Mouse (Mus musculus) forebrain, postnatal 0 days (tissue): ENCODE data around the gene Sdc3. TPM values are rescaled to one million over a fixed set of nuclear protein-coding genes. Genes with fewer than 3 reads are reported as not detected.

Experiments
- ATAC-seq: fragments of 200-750 bp; cut with Nextera tagmentation; 2 replicates; pipeline ENCODE4 v1.8.0; 2017; ENCODE audit warnings: mild to moderate bottlenecking, moderate library complexity
- DNase-seq: peaks from one replicate; pipeline ENCODE4 v3.0.0-alpha.2; 2015
- H3K27ac ChIP-seq: fragments of 300-500 bp; sonication (generic); 2 replicates; pipeline ENCODE4 v1.5.1; 2014; ENCODE audit warnings: low read depth, mild to moderate bottlenecking, antibody characterized with exemption, low read length, moderate library complexity, mixed read lengths
- H3K27me3 ChIP-seq: fragments of 300-500 bp; sonication (generic); 2 replicates; pipeline ENCODE4 v1.6.1; 2014; ENCODE audit warnings: mild to moderate bottlenecking, low read length, mixed read lengths; ENCODE audit not compliant: insufficient read depth
- H3K36me3 ChIP-seq: fragments of 300-500 bp; sonication (generic); 2 replicates; pipeline ENCODE4 v1.6.1; 2014; ENCODE audit warnings: mild to moderate bottlenecking, moderate library complexity; ENCODE audit not compliant: insufficient read depth
- H3K4me1 ChIP-seq: fragments of 300-500 bp; sonication (generic); 2 replicates; pipeline ENCODE4 v1.6.1; 2014; ENCODE audit warnings: antibody characterized with exemption; ENCODE audit not compliant: insufficient read depth
- H3K4me2 ChIP-seq: fragments of 300-500 bp; sonication (generic); 2 replicates; pipeline ENCODE4 v1.6.1; 2014; ENCODE audit warnings: low read depth, mild to moderate bottlenecking, moderate library complexity
- H3K4me3 ChIP-seq: fragments of 300-500 bp; sonication (generic); 2 replicates; pipeline ENCODE4 v1.5.1; 2014; ENCODE audit warnings: low read depth, low read length, mixed read lengths
- H3K9ac ChIP-seq: fragments of 300-500 bp; sonication (generic); 2 replicates; pipeline ENCODE4 v1.6.1; 2014; ENCODE audit warnings: mild to moderate bottlenecking
- H3K9me3 ChIP-seq: fragments of 300-500 bp; sonication (generic); 2 replicates; pipeline ENCODE4 v1.6.1; 2016; ENCODE audit warnings: low read length
- CTCF ChIP-seq: sonication (generic); IDR thresholded peaks from 2 replicates; pipeline ENCODE4 v1.5.1; 2016; ENCODE audit warnings: antibody characterized with exemption, control low read depth, low read depth
- WGBS: fragments of 180-500 bp; shearing (Covaris S2); extraction: QIAGEN DNeasy Blood & Tissue Kit; methylation state at CpG from one replicate; pipeline ENCODE4 v1.1.7; 2014; 5-methylcytosine and 5-hydroxymethylcytosine counted together
- polyA plus RNA-seq: library from polyadenylated mRNA; unstranded; fragments of >200 nt; fragmentation: Nextera tagmentation; extraction: Ambion mirVana; gene quantifications from 2 replicates; pipeline ENCODE4 v1.2.1, GENCODE M21; 2015
- total RNA-seq: library from RNA; depleted of rRNA; stranded (reverse); fragments of >200 nt; gene quantifications from 2 replicates; pipeline ENCODE4 v1.2.3, GENCODE M21; 2014

Gene Sdc3
- total and polyA plus RNA-seq, 2 experiments from 2014 or later: 204 to 421 TPM

- Histone ChIP-seq H3K9me3 (no peaks in the 10 kb centered on the region), H3K27ac (0 out of 2 replicates have a peak overlapping the region, but pooled peaks have one; percentile 77), H3K36me3 (no peaks in the 10 kb centered on the region; the same call in 1 of the 2 replicates), H3K4me1 (peaks cover 18% of the 10 kb centered on the region), H3K4me3 (no peak overlapping the region), H3K4me2 (no peak overlapping the region), H3K27me3 (no peaks in the 10 kb centered on the region), H3K9ac (no peak overlapping the region)
- no peak for DNase-seq
- no peak for TF ChIP-seq CTCF
- WGBS: 48% methylated on average over 7 of the region's 7 CpGs
- ATAC-seq: no peak
These were observed 13.4 kb downstream of the Sdc3 start for GRCm38 (mm10) chr4:130805746-130806145.

GRCm38 (mm10) chr4:130806746-130807145 lies 14.4 kb downstream of the Sdc3 start:
- no peak overlapping the region for H3K4me2 ChIP-seq
- ATAC-seq: no peak
- H3K4me1 ChIP-seq: peaks cover 25% of the 10 kb centered on the region
- no peaks in the 10 kb centered on the region for H3K9me3 ChIP-seq
- 88% methylated on average over 9 of the region's 9 CpGs for WGBS
- no peak for DNase-seq
- no peaks in the 10 kb centered on the region; the same call in 1 of the 2 replicates for H3K36me3 ChIP-seq
- no peak overlapping the region for H3K9ac ChIP-seq
- no peak overlapping the region for H3K27ac ChIP-seq
- no peaks in the 10 kb centered on the region for H3K27me3 ChIP-seq
- no peak for TF ChIP-seq CTCF
- no peak overlapping the region for H3K4me3 ChIP-seq

GRCm38 (mm10) chr4:130809784-130810183 lies 17.4 kb downstream of the Sdc3 start:
- H3K9me3 ChIP-seq: no peaks in the 10 kb centered on the region
- no peak overlapping the region for H3K27ac ChIP-seq
- H3K36me3 ChIP-seq: no peaks in the 10 kb centered on the region; the same call in 1 of the 2 replicates
- TF ChIP-seq CTCF: no peak
- peaks cover 33% of the 10 kb centered on the region for H3K4me1 ChIP-seq
- DNase-seq (no peak), ATAC-seq (no peak)
- H3K27me3 ChIP-seq: no peaks in the 10 kb centered on the region
- WGBS: 23% methylated on average over 5 of the region's 5 CpGs
- H3K4me3 ChIP-seq: no peak overlapping the region
- no peak overlapping the region for H3K9ac ChIP-seq
- no peak overlapping the region for H3K4me2 ChIP-seq

DNA sequence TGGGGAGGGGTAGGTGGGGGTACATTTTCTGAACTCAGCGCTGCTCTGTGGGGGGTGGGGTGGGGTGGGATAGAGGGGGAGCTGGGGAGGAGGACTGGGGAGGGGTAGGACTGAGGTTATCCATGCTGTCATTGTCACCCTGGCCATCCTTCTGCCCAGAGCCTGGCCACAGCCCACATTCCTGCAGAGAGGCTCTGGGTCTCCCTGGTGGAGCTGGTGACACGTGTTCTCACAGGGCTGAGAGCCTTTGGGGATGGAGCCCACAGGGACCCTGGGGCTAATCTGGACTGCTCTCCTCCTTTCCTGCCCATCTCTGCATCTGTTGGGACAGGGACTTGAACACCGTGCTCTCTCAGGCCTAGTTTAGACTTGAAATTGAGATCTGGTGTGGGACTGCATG lies 18.5 kb downstream of the Sdc3 start:
- H3K27ac ChIP-seq: 0 out of 2 replicates have a peak overlapping the region, but pooled peaks have one; percentile 15
- WGBS: 44% methylated on average over 3 of the region's 3 CpGs
- no peak overlapping the region for H3K4me3 ChIP-seq
- no peaks in the 10 kb centered on the region for H3K9me3 ChIP-seq
- TF ChIP-seq CTCF: no peak
- no peaks in the 10 kb centered on the region for H3K27me3 ChIP-seq
- H3K4me2 ChIP-seq: no peak overlapping the region
- DNase-seq: no peak
- H3K4me1 ChIP-seq: peaks cover 38% of the 10 kb centered on the region
- H3K9ac ChIP-seq: 0 out of 2 replicates have a peak overlapping the region, but pooled peaks have one; percentile 22
- no peak; the same call in 1 of the 2 replicates for ATAC-seq
- no peaks in the 10 kb centered on the region; the same call in 1 of the 2 replicates for H3K36me3 ChIP-seq

DNA sequence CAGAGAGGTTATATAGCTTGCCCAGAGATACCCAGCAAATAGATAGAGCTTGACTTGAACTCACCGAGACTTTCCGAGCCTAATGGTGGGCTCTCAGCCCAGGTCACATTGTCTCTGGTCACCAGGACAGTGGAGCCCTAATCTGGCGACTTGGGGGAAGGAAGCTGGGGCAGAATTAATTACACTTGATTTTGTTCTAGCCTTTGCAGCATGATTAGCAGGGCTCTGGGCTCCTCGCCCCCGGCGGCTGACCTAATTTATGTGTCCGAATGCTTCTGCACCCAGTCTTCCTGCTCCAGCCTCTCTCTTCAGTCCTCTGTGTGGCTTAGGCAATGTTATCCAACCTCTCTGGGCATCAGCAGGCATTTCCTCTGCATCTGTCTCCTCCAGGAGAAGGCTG lies 19.0 kb downstream of the Sdc3 start:
- Histone ChIP-seq H3K9ac (0 out of 2 replicates have a peak overlapping the region, but pooled peaks have one; percentile 22), H3K4me3 (no peak overlapping the region), H3K27me3 (no peaks in the 10 kb centered on the region), H3K9me3 (no peaks in the 10 kb centered on the region), H3K36me3 (no peaks in the 10 kb centered on the region; the same call in 1 of the 2 replicates), H3K4me2 (peak overlapping the region; percentile 3; the same call in 1 of the 2 replicates), H3K27ac (peak overlapping the region; percentile 15; the same call in 1 of the 2 replicates), H3K4me1 (peaks cover 42% of the 10 kb centered on the region)
- no peak for DNase-seq
- WGBS: 22% methylated on average over 7 of the region's 7 CpGs
- no peak for ATAC-seq
- TF ChIP-seq CTCF: no peak

DNA sequence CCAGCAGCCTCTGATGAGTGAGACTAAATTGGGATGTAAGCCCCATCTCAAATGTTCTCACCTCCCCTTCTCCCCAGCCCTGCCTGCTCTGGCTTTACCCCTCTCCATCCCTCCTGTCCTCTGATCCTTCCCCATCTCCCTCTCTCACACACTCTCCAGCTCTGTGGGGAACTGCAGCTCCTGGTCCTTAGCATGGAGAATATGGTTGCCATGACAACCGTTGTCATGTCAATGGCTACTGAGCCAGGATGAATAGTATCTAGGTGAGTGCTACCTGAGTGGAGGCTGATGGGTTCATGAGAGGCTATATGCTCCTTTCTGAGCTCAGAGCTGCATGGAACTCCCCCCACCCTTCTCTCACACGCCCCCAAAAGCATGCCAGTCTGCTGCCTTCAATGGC lies 21.6 kb downstream of the Sdc3 start:
- TF ChIP-seq CTCF: no peak
- no peak overlapping the region for H3K9ac ChIP-seq
- peak; percentile 84 for DNase-seq

DNA sequence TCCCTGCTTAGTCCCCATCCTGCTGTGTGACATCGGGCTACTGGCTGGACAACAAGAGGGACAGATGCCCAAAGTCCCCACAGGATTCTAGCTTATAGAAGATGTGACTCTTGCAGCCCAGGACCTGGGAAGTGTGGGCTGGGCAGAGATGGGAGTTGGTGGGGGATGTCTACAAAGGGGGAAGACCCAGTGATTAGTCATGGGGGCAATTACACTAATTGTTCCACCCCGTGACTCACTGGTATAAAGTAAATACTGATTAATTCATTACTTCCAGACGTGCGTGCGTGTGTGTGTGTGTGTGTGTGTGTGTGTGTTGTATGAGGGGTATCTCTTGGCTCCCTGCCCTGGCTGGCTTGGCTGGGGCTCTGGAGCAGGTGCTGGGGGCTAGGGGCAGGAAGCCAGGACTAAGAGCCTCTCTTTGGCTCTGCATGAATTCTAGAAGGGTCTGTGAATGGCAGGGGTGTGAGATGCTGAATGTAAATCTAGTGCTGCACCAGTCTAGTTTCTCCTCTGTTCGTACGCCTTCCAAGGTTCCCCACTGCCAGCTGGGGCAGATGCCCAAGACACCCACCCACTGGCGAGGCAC lies 22.5 kb downstream of the Sdc3 start:
- H3K27me3 ChIP-seq: no peaks in the 10 kb centered on the region
- H3K4me2 ChIP-seq: no peak overlapping the region
- 11% methylated on average over 8 of the region's 8 CpGs for WGBS
- peaks cover 14% of the 10 kb centered on the region; the same call in 1 of the 2 replicates for H3K36me3 ChIP-seq
- peak; percentile 87 for DNase-seq
- H3K9ac ChIP-seq: no peak overlapping the region
- no peak overlapping the region for H3K4me3 ChIP-seq
- H3K4me1 ChIP-seq: peaks cover 42% of the 10 kb centered on the region
- peak; percentile 77 for ATAC-seq
- no peaks in the 10 kb centered on the region for H3K9me3 ChIP-seq
- no peak for TF ChIP-seq CTCF
- peak overlapping the region; percentile 70 for H3K27ac ChIP-seq

More for the DNA sequence above, 21.6 kb downstream of the Sdc3 start:
- peak; percentile 80 for ATAC-seq
- Histone ChIP-seq H3K27me3 (no peaks in the 10 kb centered on the region), H3K9me3 (no peaks in the 10 kb centered on the region), H3K4me1 (peaks cover 42% of the 10 kb centered on the region), H3K27ac (peak overlapping the region; percentile 70), H3K4me3 (no peak overlapping the region), H3K36me3 (peaks cover 7% of the 10 kb centered on the region; the same call in 1 of the 2 replicates), H3K4me2 (no peak overlapping the region)
- 34% methylated on average over 2 of the region's 2 CpGs for WGBS
